Mouse (Mus musculus): ENCODE data around the gene Abcc1. TPM values are rescaled to one million over a fixed set of nuclear protein-coding genes. Genes with fewer than 3 reads are reported as not detected.

Abcc1 gene
- polyA plus RNA-seq, 1 experiment from 2014 or later, result 13.2 TPM

DNA sequence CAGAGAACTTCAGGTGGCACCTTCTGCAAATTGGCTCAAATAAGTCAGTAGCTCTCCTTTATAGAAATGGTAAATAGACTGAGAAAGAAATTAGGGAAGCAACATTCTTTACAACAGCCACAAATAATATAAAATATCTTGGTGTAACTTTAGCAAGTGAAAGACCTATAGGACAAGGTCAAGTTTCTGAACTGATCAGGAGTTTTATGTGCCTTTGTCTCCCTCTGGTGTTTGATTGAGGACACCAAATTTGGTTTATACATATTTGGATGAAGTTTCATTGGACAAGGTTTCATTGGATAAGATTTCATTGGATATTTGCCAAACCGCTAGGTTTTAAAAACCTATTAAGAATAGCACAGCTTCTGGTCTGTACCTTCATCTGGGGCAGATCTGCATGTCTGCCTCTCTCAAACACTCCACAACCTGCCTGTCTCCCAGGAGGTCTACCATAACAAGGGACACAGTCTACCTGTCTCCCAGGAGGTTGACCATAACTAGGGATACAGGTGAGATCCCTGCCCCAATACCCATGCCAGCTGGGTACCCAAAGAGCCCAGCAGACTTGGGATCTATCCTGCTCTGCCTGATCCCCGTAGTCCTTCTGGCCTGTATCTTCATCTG, 132.2 kb downstream of the Abcc1 start:
- H3K9me3 ChIP-seq (ENCODE audit: low read depth, low read length), result no peaks in the 10 kb centered on the region
- no peak overlapping the region for H3K4me2 ChIP-seq
- 69% methylated on average over 2 of the region's 2 CpGs for WGBS
- no peak overlapping the region for H3K9ac ChIP-seq
- H3K4me3 ChIP-seq (ENCODE audit: low read depth, low read length), result no peak overlapping the region
- no peaks in the 10 kb centered on the region for H3K4me1 ChIP-seq (ENCODE audit: insufficient read depth)
- peak; percentile 55 for TF ChIP-seq CTCF (IDR thresholded peaks at IDR 0.05; ENCODE audit: low read depth)
- DNase-seq, result peak; percentile 78
- H3K27ac ChIP-seq (ENCODE audit: low read depth), result no peak overlapping the region
- no peaks in the 10 kb centered on the region for H3K36me3 ChIP-seq (ENCODE audit: insufficient read depth)
- H3K27me3 ChIP-seq (ENCODE audit: insufficient read depth, low read length), result no peaks in the 10 kb centered on the region
- ATAC-seq (ENCODE audit: insufficient read depth), result no peak

DNA sequence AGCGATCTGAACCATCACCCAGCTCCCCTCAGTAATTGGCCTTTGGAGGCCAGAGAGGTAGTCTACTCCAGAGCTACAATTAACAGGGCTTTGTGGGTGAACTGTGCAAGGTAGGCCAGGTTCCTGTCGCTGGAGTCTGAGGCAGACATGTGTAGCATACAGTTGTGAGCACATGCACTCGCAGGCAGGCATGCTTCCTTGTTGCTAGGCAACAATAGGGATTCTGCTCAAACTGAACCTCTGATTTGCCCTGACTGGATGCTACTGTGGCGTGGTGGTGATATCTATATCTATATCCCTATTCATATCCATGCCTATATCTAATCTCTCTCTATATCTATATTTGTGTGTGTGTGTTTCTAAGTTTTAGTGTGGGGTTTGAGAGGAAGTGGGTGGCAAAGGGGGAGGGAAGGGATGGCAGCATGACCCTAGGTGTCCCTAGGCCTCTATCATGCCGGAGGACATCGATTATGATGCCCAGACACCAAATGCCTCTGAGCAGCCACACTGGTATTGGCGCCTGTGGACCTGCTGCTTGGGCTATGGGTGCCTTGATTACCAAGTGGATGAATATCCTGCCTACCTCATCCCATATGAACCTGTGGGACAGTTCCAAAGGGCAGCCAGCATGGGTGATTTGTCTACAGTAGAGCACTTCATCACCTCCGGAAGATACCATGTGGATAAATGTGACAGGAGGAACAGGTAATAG, 140.4 kb downstream of the Abcc1 start:
- Histone ChIP-seq H3K4me1 (ENCODE audit: insufficient read depth) (no peaks in the 10 kb centered on the region), H3K27ac (ENCODE audit: low read depth) (no peak overlapping the region), H3K9me3 (ENCODE audit: low read depth, low read length) (no peaks in the 10 kb centered on the region), H3K4me2 (no peak overlapping the region), H3K4me3 (ENCODE audit: low read depth, low read length) (no peak overlapping the region), H3K36me3 (ENCODE audit: insufficient read depth) (no peaks in the 10 kb centered on the region), H3K27me3 (ENCODE audit: insufficient read depth, low read length) (no peaks in the 10 kb centered on the region), H3K9ac (no peak overlapping the region)
- 80% methylated on average over 8 of the region's 8 CpGs for WGBS
- TF ChIP-seq CTCF (IDR thresholded peaks at IDR 0.05; ENCODE audit: low read depth), result no peak
- no peak for DNase-seq
- ATAC-seq (ENCODE audit: insufficient read depth), result no peak

- Histone ChIP-seq H3K4me2 (no peak overlapping the region), H3K36me3 (ENCODE audit: insufficient read depth) (no peaks in the 10 kb centered on the region), H3K4me1 (ENCODE audit: insufficient read depth) (no peaks in the 10 kb centered on the region), H3K27ac (ENCODE audit: low read depth) (no peak overlapping the region), H3K4me3 (ENCODE audit: low read depth, low read length) (no peak overlapping the region), H3K9me3 (ENCODE audit: low read depth, low read length) (no peaks in the 10 kb centered on the region), H3K9ac (no peak overlapping the region), H3K27me3 (ENCODE audit: insufficient read depth, low read length) (no peaks in the 10 kb centered on the region)
- DNase-seq (no peak), ATAC-seq (ENCODE audit: insufficient read depth) (no peak)
- no peak for TF ChIP-seq CTCF (IDR thresholded peaks at IDR 0.05; ENCODE audit: low read depth)
- WGBS, result 10% methylated on average over 2 of the region's 2 CpGs
These were observed 145.1 kb downstream of the Abcc1 start for GRCm38 (mm10) chr16:14506461-14506860.

Other genes starting within 250 kb of the Abcc1 start
- 157 and 158 TPM in 2 replicates for gene Nde1, start 198.3 kb upstream of the Abcc1 start, polyA plus RNA-seq (2014; fragmentation: Nextera tagmentation; extraction: Ambion mirVana)
- 16.4 and 17.3 TPM in 2 replicates for gene Marf1, start 198.2 kb upstream of the Abcc1 start, polyA plus RNA-seq (2014; fragmentation: Nextera tagmentation; extraction: Ambion mirVana)
- 67.4 and 69.8 TPM in 2 replicates for gene Myh11, start 70.2 kb upstream of the Abcc1 start, polyA plus RNA-seq (2014; fragmentation: Nextera tagmentation; extraction: Ambion mirVana)
- 160 and 166 TPM in 2 replicates for gene Fopnl, start 44.2 kb upstream of the Abcc1 start, polyA plus RNA-seq (2014; fragmentation: Nextera tagmentation; extraction: Ambion mirVana)
- gene A630010A05Rik, start 200.8 kb downstream of the Abcc1 start, polyA plus RNA-seq (2014; fragmentation: Nextera tagmentation; extraction: Ambion mirVana), result not detected in 2 replicates